Mouse (Mus musculus): ENCODE measurements at regions not wholly inside any gene's neighbourhood (a gene's known extent, or its start where the extent isn't known, plus 50 kb on each side); places are given as distances from the start of the nearest gene placed in this dataset.
A peak's percentile ranks its signal among the peaks of the same experiment; 100 is the strongest.
"Not testable (repeated sequence)": the region's sequence is repeated elsewhere in the genome, so short reads cannot be mapped to it uniquely, and the experiment has no call there.

GRCm38 (mm10) chr8:126812777-126813176 lies 132.9 kb downstream of the Tomm20 start:
- H3K27ac ChIP-seq (replicated peaks) = no peak overlapping the region
- no peak for ATAC-seq (replicated peaks)
- 90% methylated on average over 5 of the region's 5 CpGs for WGBS
- H3K9ac ChIP-seq (replicated peaks) = no peak overlapping the region
- peaks cover 3% of the 10 kb centered on the region; the same call in 1 of the 2 replicates for H3K9me3 ChIP-seq
- no peak overlapping the region for H3K4me2 ChIP-seq (replicated peaks)
- no peaks in the 10 kb centered on the region for H3K27me3 ChIP-seq
- no peaks in the 10 kb centered on the region for H3K4me1 ChIP-seq
- no peaks in the 10 kb centered on the region for H3K36me3 ChIP-seq
- no peak overlapping the region for H3K4me3 ChIP-seq

- H3K36me3 ChIP-seq; H3K27ac ChIP-seq (replicated peaks); H3K4me2 ChIP-seq (replicated peaks); H3K9me3 ChIP-seq; ATAC-seq (replicated peaks); H3K9ac ChIP-seq (replicated peaks); H3K4me1 ChIP-seq; H3K4me3 ChIP-seq; H3K27me3 ChIP-seq: not testable (repeated sequence)
- WGBS = 51% methylated on average over 2 of the region's 2 CpGs
Observed at GRCm38 (mm10) chr8:126811358-126811757, 134.3 kb downstream of the Tomm20 start.

- peaks cover 3% of the 10 kb centered on the region; the same call in 1 of the 2 replicates for H3K9me3 ChIP-seq
- H3K4me3 ChIP-seq = no peak overlapping the region
- WGBS = 78% methylated on average over 5 of the region's 5 CpGs
- H3K4me2 ChIP-seq (replicated peaks) = no peak overlapping the region
- no peaks in the 10 kb centered on the region for H3K36me3 ChIP-seq
- ATAC-seq (replicated peaks) = no peak
- no peaks in the 10 kb centered on the region for H3K4me1 ChIP-seq
- H3K27me3 ChIP-seq = no peaks in the 10 kb centered on the region
- no peak overlapping the region for H3K9ac ChIP-seq (replicated peaks)
- H3K27ac ChIP-seq (replicated peaks) = 0 out of 2 replicates have a peak overlapping the region, but pooled peaks have one; percentile 3
Observed at GRCm38 (mm10) chr8:126810516-126810915, 135.1 kb downstream of the Tomm20 start.

GRCm38 (mm10) chr8:126809321-126809720 lies 136.3 kb downstream of the Tomm20 start:
- H3K9ac ChIP-seq (replicated peaks) = no peak overlapping the region
- no peak overlapping the region for H3K4me3 ChIP-seq
- no peaks in the 10 kb centered on the region for H3K27me3 ChIP-seq
- WGBS = 84% methylated on average over 1 of the region's 1 CpGs
- no peaks in the 10 kb centered on the region for H3K36me3 ChIP-seq
- H3K27ac ChIP-seq (replicated peaks) = no peak overlapping the region
- peaks cover 3% of the 10 kb centered on the region; the same call in 1 of the 2 replicates for H3K9me3 ChIP-seq
- ATAC-seq (replicated peaks) = no peak
- H3K4me1 ChIP-seq = no peaks in the 10 kb centered on the region
- H3K4me2 ChIP-seq (replicated peaks) = no peak overlapping the region

- Histone ChIP-seq H3K27ac (replicated peaks) (no peak overlapping the region), H3K4me1 (no peaks in the 10 kb centered on the region)
Observed at GRCm38 (mm10) chr8:126808496-126808895, 137.1 kb downstream of the Tomm20 start.

GRCm38 (mm10) chr8:126807171-126807768 lies 138.4 kb downstream of the Tomm20 start:
- Histone ChIP-seq H3K4me3 (no peak overlapping the region), H3K27ac (replicated peaks) (no peak overlapping the region), H3K27me3 (no peaks in the 10 kb centered on the region), H3K36me3 (no peaks in the 10 kb centered on the region), H3K4me2 (replicated peaks) (no peak overlapping the region), H3K4me1 (no peaks in the 10 kb centered on the region), H3K9me3 (no peaks in the 10 kb centered on the region), H3K9ac (replicated peaks) (no peak overlapping the region)
- 83% methylated on average over 8 of the region's 8 CpGs for WGBS
- ATAC-seq (replicated peaks) = no peak

More at GRCm38 (mm10) chr8:126808496-126808895, 137.1 kb downstream of the Tomm20 start:
- H3K27me3 ChIP-seq = no peaks in the 10 kb centered on the region
- WGBS = 94% methylated on average over 4 of the region's 4 CpGs
- H3K9ac ChIP-seq (replicated peaks) = no peak overlapping the region
- H3K36me3 ChIP-seq = no peaks in the 10 kb centered on the region
- H3K4me2 ChIP-seq (replicated peaks) = no peak overlapping the region
- no peak for ATAC-seq (replicated peaks)
- H3K4me3 ChIP-seq = no peak overlapping the region
- H3K9me3 ChIP-seq = peaks cover 3% of the 10 kb centered on the region; the same call in 1 of the 2 replicates

- Histone ChIP-seq H3K9ac (replicated peaks) (no peak overlapping the region), H3K27me3 (no peaks in the 10 kb centered on the region), H3K9me3 (no peaks in the 10 kb centered on the region), H3K4me2 (replicated peaks) (no peak overlapping the region), H3K4me3 (no peak overlapping the region), H3K36me3 (no peaks in the 10 kb centered on the region), H3K4me1 (no peaks in the 10 kb centered on the region), H3K27ac (replicated peaks) (0 out of 2 replicates have a peak overlapping the region, but pooled peaks have one; percentile 19)
- ATAC-seq (replicated peaks) = no peak
- WGBS = 92% methylated on average over 2 of the region's 2 CpGs
Observed at GRCm38 (mm10) chr8:126806591-126806990, 139.1 kb downstream of the Tomm20 start.

- Histone ChIP-seq H3K9me3 (no peaks in the 10 kb centered on the region), H3K9ac (replicated peaks) (no peak overlapping the region), H3K27ac (replicated peaks) (0 out of 2 replicates have a peak overlapping the region, but pooled peaks have one; percentile 19), H3K4me3 (no peak overlapping the region), H3K36me3 (no peaks in the 10 kb centered on the region), H3K4me1 (no peaks in the 10 kb centered on the region), H3K27me3 (no peaks in the 10 kb centered on the region), H3K4me2 (replicated peaks) (no peak overlapping the region)
- 86% methylated on average over 3 of the region's 3 CpGs for WGBS
- ATAC-seq (replicated peaks) = no peak
Observed at GRCm38 (mm10) chr8:126806181-126806560, 139.5 kb downstream of the Tomm20 start.

- 63% methylated on average over 13 of the region's 13 CpGs for WGBS
- ATAC-seq (replicated peaks) = no peak
- Histone ChIP-seq H3K36me3 (no peaks in the 10 kb centered on the region), H3K4me1 (no peaks in the 10 kb centered on the region), H3K27me3 (no peaks in the 10 kb centered on the region), H3K9ac (replicated peaks) (no peak overlapping the region), H3K27ac (replicated peaks) (no peak overlapping the region), H3K9me3 (no peaks in the 10 kb centered on the region), H3K4me2 (replicated peaks) (no peak overlapping the region), H3K4me3 (no peak overlapping the region)
Observed at GRCm38 (mm10) chr8:126805365-126806180, 140.1 kb downstream of the Tomm20 start.

GRCm38 (mm10) chr8:126804115-126804514 lies 141.5 kb downstream of the Tomm20 start:
- WGBS = 88% methylated on average over 7 of the region's 7 CpGs
- no peaks in the 10 kb centered on the region for H3K36me3 ChIP-seq
- no peak for ATAC-seq (replicated peaks)

GRCm38 (mm10) chr8:126802641-126803040 lies 143.0 kb downstream of the Tomm20 start:
- Histone ChIP-seq H3K9me3 (no peaks in the 10 kb centered on the region), H3K27ac (replicated peaks) (no peak overlapping the region), H3K4me2 (replicated peaks) (no peak overlapping the region), H3K27me3 (no peaks in the 10 kb centered on the region), H3K36me3 (no peaks in the 10 kb centered on the region), H3K9ac (replicated peaks) (no peak overlapping the region), H3K4me1 (no peaks in the 10 kb centered on the region), H3K4me3 (no peak overlapping the region)
- ATAC-seq (replicated peaks) = no peak
- 77% methylated on average over 4 of the region's 4 CpGs for WGBS

More at GRCm38 (mm10) chr8:126804115-126804514, 141.5 kb downstream of the Tomm20 start:
- H3K4me3 ChIP-seq = no peak overlapping the region
- H3K4me2 ChIP-seq (replicated peaks) = no peak overlapping the region
- H3K4me1 ChIP-seq = no peaks in the 10 kb centered on the region
- no peak overlapping the region for H3K27ac ChIP-seq (replicated peaks)
- H3K9me3 ChIP-seq = no peaks in the 10 kb centered on the region
- no peaks in the 10 kb centered on the region for H3K27me3 ChIP-seq
- no peak overlapping the region for H3K9ac ChIP-seq (replicated peaks)

GRCm38 (mm10) chr8:126800976-126801375 lies 144.7 kb downstream of the Tomm20 start:
- Histone ChIP-seq H3K36me3 (no peaks in the 10 kb centered on the region), H3K9me3 (no peaks in the 10 kb centered on the region), H3K4me2 (replicated peaks) (no peak overlapping the region), H3K4me1 (no peaks in the 10 kb centered on the region), H3K27ac (replicated peaks) (no peak overlapping the region), H3K9ac (replicated peaks) (no peak overlapping the region), H3K27me3 (no peaks in the 10 kb centered on the region), H3K4me3 (no peak overlapping the region)
- no peak for ATAC-seq (replicated peaks)
- WGBS = 83% methylated on average over 6 of the region's 6 CpGs

Measured in forebrain, embryonic 15.5 days (tissue).